Mouse (Mus musculus) lung, embryonic 16.5 days (tissue): Measurements from ENCODE around the gene Prn. TPM values are rescaled to one million over a fixed set of nuclear protein-coding genes. Genes with fewer than 3 reads are reported as not detected.

Experiments used
- ATAC-seq: fragments of 200-750 bp; cut with Nextera tagmentation; 2 replicates; pipeline ENCODE4 v1.8.0; 2017; ENCODE audit warnings: low read depth, mild to moderate bottlenecking, moderate library complexity
- H3K27ac ChIP-seq: fragments of 300-500 bp; sonication (generic); 2 replicates; pipeline ENCODE4 v1.5.1; 2014; ENCODE audit warnings: mild to moderate bottlenecking, control low read depth, low read length
- H3K27me3 ChIP-seq: fragments of 300-500 bp; sonication (generic); 2 replicates; pipeline ENCODE4 v1.6.1; 2014; ENCODE audit warnings: low read depth, low read length, mixed read lengths; ENCODE audit not compliant: control insufficient read depth, insufficient read depth
- H3K36me3 ChIP-seq: fragments of 300-500 bp; sonication (generic); 2 replicates; pipeline ENCODE4 v1.6.1; 2014; ENCODE audit warnings: low read length; ENCODE audit not compliant: control insufficient read depth, insufficient read depth
- H3K4me1 ChIP-seq: fragments of 300-500 bp; sonication (generic); replicated peaks from 2 replicates; pipeline ENCODE4 v1.6.1; 2014; ENCODE audit warnings: low read length, mixed read lengths; ENCODE audit not compliant: control insufficient read depth, insufficient read depth
- H3K4me2 ChIP-seq: fragments of 300-500 bp; sonication (generic); 2 replicates; pipeline ENCODE4 v1.6.1; 2014; ENCODE audit warnings: low read depth, low read length, control low read depth
- H3K4me3 ChIP-seq: fragments of 300-500 bp; sonication (generic); 2 replicates; pipeline ENCODE4 v1.5.1; 2014; ENCODE audit warnings: mild to moderate bottlenecking, low read length, control low read depth
- H3K9ac ChIP-seq: fragments of 300-500 bp; sonication (generic); 2 replicates; pipeline ENCODE4 v1.6.1; 2014; ENCODE audit warnings: low read length, control low read depth
- H3K9me3 ChIP-seq: fragments of 300-500 bp; sonication (generic); 2 replicates; pipeline ENCODE4 v1.6.1; 2016; ENCODE audit warnings: low read length; ENCODE audit not compliant: control insufficient read depth
- WGBS: fragments of 180-500 bp; shearing (Covaris S2); extraction: QIAGEN DNeasy Blood & Tissue Kit; methylation state at CpG from one replicate; pipeline ENCODE4 v1.1.7; 2014; 5-methylcytosine and 5-hydroxymethylcytosine counted together
- polyA plus RNA-seq: library from polyadenylated mRNA; unstranded; fragments of >200 nt; fragmentation: Nextera tagmentation; extraction: Ambion mirVana; gene quantifications from 2 replicates; pipeline ENCODE4 v1.2.1, GENCODE M21; 2015

The Prn gene
- polyA plus RNA-seq, 1 experiment from 2014 or later: not detected

- Histone ChIP-seq H3K4me1 (peaks cover 15% of the 10 kb centered on the region), H3K9me3 (no peaks in the 10 kb centered on the region), H3K4me2 (no peak overlapping the region), H3K27ac (no peak overlapping the region), H3K36me3 (no peaks in the 10 kb centered on the region), H3K9ac (no peak overlapping the region), H3K4me3 (no peak overlapping the region), H3K27me3 (no peaks in the 10 kb centered on the region)
- 30% methylated on average over 14 of the region's 14 CpGs for WGBS
- peak; percentile 49; the same call in 1 of the 2 replicates for ATAC-seq
These were observed 83.9 kb downstream of the Prn start for GRCm38 (mm10) chr2:131993563-131994088.

GRCm38 (mm10) chr2:131994971-131995370 lies 85.2 kb downstream of the Prn start:
- Histone ChIP-seq H3K36me3 (no peaks in the 10 kb centered on the region), H3K4me3 (no peak overlapping the region), H3K4me2 (no peak overlapping the region), H3K9ac (no peak overlapping the region), H3K9me3 (no peaks in the 10 kb centered on the region), H3K27ac (no peak overlapping the region), H3K27me3 (no peaks in the 10 kb centered on the region), H3K4me1 (peaks cover 15% of the 10 kb centered on the region)
- 85% methylated on average over 6 of the region's 6 CpGs for WGBS
- ATAC-seq: no peak

GRCm38 (mm10) chr2:131995742-131996141 lies 86.0 kb downstream of the Prn start:
- Histone ChIP-seq H3K36me3 (no peaks in the 10 kb centered on the region), H3K27me3 (no peaks in the 10 kb centered on the region), H3K4me3 (no peak overlapping the region), H3K27ac (no peak overlapping the region), H3K9me3 (no peaks in the 10 kb centered on the region), H3K4me2 (no peak overlapping the region), H3K9ac (no peak overlapping the region), H3K4me1 (peaks cover 15% of the 10 kb centered on the region)
- WGBS: 78% methylated on average over 12 of the region's 12 CpGs
- ATAC-seq: no peak

GRCm38 (mm10) chr2:131996369-131996768 lies 86.6 kb downstream of the Prn start:
- no peaks in the 10 kb centered on the region for H3K36me3 ChIP-seq
- no peak overlapping the region for H3K4me2 ChIP-seq
- no peak overlapping the region for H3K27ac ChIP-seq
- peaks cover 15% of the 10 kb centered on the region for H3K4me1 ChIP-seq
- ATAC-seq: no peak
- no peaks in the 10 kb centered on the region for H3K27me3 ChIP-seq
- H3K9me3 ChIP-seq: no peaks in the 10 kb centered on the region
- H3K4me3 ChIP-seq: no peak overlapping the region
- no peak overlapping the region for H3K9ac ChIP-seq
- 69% methylated on average over 7 of the region's 7 CpGs for WGBS

- ATAC-seq: no peak
- peaks cover 17% of the 10 kb centered on the region for H3K4me1 ChIP-seq
- no peak overlapping the region for H3K4me3 ChIP-seq
- WGBS: 24% methylated on average over 5 of the region's 5 CpGs
- H3K9ac ChIP-seq: no peak overlapping the region
- H3K4me2 ChIP-seq: no peak overlapping the region
- H3K27ac ChIP-seq: no peak overlapping the region
- no peaks in the 10 kb centered on the region for H3K9me3 ChIP-seq
- H3K27me3 ChIP-seq: no peaks in the 10 kb centered on the region
- H3K36me3 ChIP-seq: no peaks in the 10 kb centered on the region
These were observed 87.6 kb downstream of the Prn start for GRCm38 (mm10) chr2:131997356-131997755.

- Histone ChIP-seq H3K4me3 (no peak overlapping the region), H3K4me1 (peaks cover 30% of the 10 kb centered on the region), H3K27ac (peak overlapping the region; percentile 35), H3K9me3 (no peaks in the 10 kb centered on the region), H3K36me3 (no peaks in the 10 kb centered on the region), H3K9ac (no peak overlapping the region), H3K27me3 (no peaks in the 10 kb centered on the region), H3K4me2 (no peak overlapping the region)
- ATAC-seq: peak; percentile 8; the same call in 1 of the 2 replicates
- WGBS: 37% methylated on average over 13 of the region's 13 CpGs
These were observed 92.1 kb downstream of the Prn start for GRCm38 (mm10) chr2:132001696-132002334.

- no peaks in the 10 kb centered on the region for H3K36me3 ChIP-seq
- H3K4me1 ChIP-seq: peaks cover 32% of the 10 kb centered on the region
- no peak overlapping the region for H3K4me2 ChIP-seq
- no peaks in the 10 kb centered on the region for H3K27me3 ChIP-seq
- no peak overlapping the region for H3K4me3 ChIP-seq
- WGBS: 68% methylated on average over 5 of the region's 5 CpGs
- H3K9me3 ChIP-seq: no peaks in the 10 kb centered on the region
- no peak for ATAC-seq
- H3K9ac ChIP-seq: no peak overlapping the region
- peak overlapping the region; percentile 92; the same call in 1 of the 2 replicates for H3K27ac ChIP-seq
These were observed 94.2 kb downstream of the Prn start for GRCm38 (mm10) chr2:132003916-132004315.

- ATAC-seq: 0 out of 2 replicates have a peak, but pooled peaks have one; percentile 11
- 66% methylated on average over 9 of the region's 9 CpGs for WGBS
- peak overlapping the region; percentile 92 for H3K27ac ChIP-seq
These were observed 94.9 kb downstream of the Prn start for GRCm38 (mm10) chr2:132004495-132005136.

GRCm38 (mm10) chr2:132005445-132005844 lies 95.7 kb downstream of the Prn start:
- H3K4me1 ChIP-seq: peaks cover 32% of the 10 kb centered on the region
- H3K4me3 ChIP-seq: no peak overlapping the region
- peak overlapping the region; percentile 92 for H3K27ac ChIP-seq
- no peaks in the 10 kb centered on the region for H3K36me3 ChIP-seq
- no peak overlapping the region for H3K4me2 ChIP-seq
- WGBS: 65% methylated on average over 4 of the region's 4 CpGs
- no peaks in the 10 kb centered on the region for H3K27me3 ChIP-seq
- ATAC-seq: no peak
- H3K9me3 ChIP-seq: no peaks in the 10 kb centered on the region
- no peak overlapping the region for H3K9ac ChIP-seq

More at GRCm38 (mm10) chr2:132004495-132005136, 94.9 kb downstream of the Prn start:
- Histone ChIP-seq H3K4me2 (no peak overlapping the region), H3K4me1 (peaks cover 32% of the 10 kb centered on the region), H3K27me3 (no peaks in the 10 kb centered on the region), H3K4me3 (no peak overlapping the region), H3K9ac (no peak overlapping the region), H3K36me3 (no peaks in the 10 kb centered on the region), H3K9me3 (no peaks in the 10 kb centered on the region)
